ENCODE assay signal across 8 mouse cellular contexts in genomic region chr6:137541216-137542176, GRCm38 (mm10).
DNase-seq lines count a peak whose midpoint lies in the region; ATAC-seq and TF ChIP-seq lines count a peak whose summit lies in the region.

No protein-coding gene starts in this region.

- no peak overlapping the region for H3K27ac ChIP-seq in liver, embryonic 11.5 days (ENCODE audit: low read depth, low read length)
- H3K27ac ChIP-seq in small intestine, adult 2 months (ENCODE audit: insufficient read depth, low read depth, low read length) = peak overlapping the region; percentile 88

- no peak for TF ChIP-seq CTCF in small intestine, adult 2 months (IDR thresholded peaks at IDR 0.05; ENCODE audit: extremely low read depth, insufficient read length, insufficient replicate concordance, low read depth, low read length)

- DNase-seq in kidney, adult 9 months = peak; percentile 35
- no peak for DNase-seq in kidney, adult 8-10 months
- DNase-seq in T-cell, adult 2 months (ENCODE audit: low spot score) = peak; percentile 42
- DNase-seq in liver, embryonic 11.5 days (ENCODE audit: low spot score) = no peak
- no peak for DNase-seq in yolk sac, embryonic 10.5 days (ENCODE audit: low spot score)
- no peak for DNase-seq in embryo, embryonic 10 days (ENCODE audit: low spot score)
- DNase-seq in Muller cell, postnatal 12 days (ENCODE audit: inconsistent ontology term) = no peak

- H3K4me1 ChIP-seq in liver, embryonic 11.5 days (replicated peaks; ENCODE audit: control insufficient read depth, insufficient read depth, low read length) = peaks cover 11% of the 10 kb centered on the region
- peaks cover 35% of the 10 kb centered on the region for H3K4me1 ChIP-seq in small intestine, adult 2 months (ENCODE audit: control insufficient read depth, insufficient read depth, insufficient read length, low read length)

- peak; percentile 70 for ATAC-seq in liver, embryonic 11.5 days (replicated peaks; ENCODE audit: low FRiP score)

- no peak overlapping the region for H3K9ac ChIP-seq in liver, embryonic 11.5 days (ENCODE audit: low read depth, low read length)

- WGBS in liver, embryonic 11.5 days = 37% methylated on average over 17 of the region's 17 CpGs
- WGBS in small intestine, adult 2 months = 19% methylated on average over 17 of the region's 17 CpGs

- H3K36me3 ChIP-seq in liver, embryonic 11.5 days (ENCODE audit: control insufficient read depth, insufficient read depth, low read length) = no peaks in the 10 kb centered on the region
- H3K36me3 ChIP-seq in small intestine, adult 2 months (ENCODE audit: control insufficient read depth, insufficient read depth, low read length) = peaks cover 13% of the 10 kb centered on the region

- H3K4me3 ChIP-seq in liver, embryonic 11.5 days (ENCODE audit: low read depth, low read length) = no peak overlapping the region
- H3K4me3 ChIP-seq in small intestine, adult 2 months (ENCODE audit: low read depth, low read length) = peak overlapping the region; percentile 24

- H3K9me3 ChIP-seq in liver, embryonic 11.5 days (ENCODE audit: control insufficient read depth, low read length) = peaks cover 3% of the 10 kb centered on the region; the same call in 1 of the 2 replicates

- TF ChIP-seq POLR2A in small intestine, adult 2 months (IDR thresholded peaks at IDR 0.05; ENCODE audit: low read depth, low read length) = no peak

- H3K27me3 ChIP-seq in liver, embryonic 11.5 days (replicated peaks; ENCODE audit: control insufficient read depth, insufficient read depth, low read length) = no peaks in the 10 kb centered on the region
- H3K27me3 ChIP-seq in small intestine, adult 2 months (ENCODE audit: control insufficient read depth, insufficient read depth, low read length) = no peaks in the 10 kb centered on the region

- H3K4me2 ChIP-seq in liver, embryonic 11.5 days = peak overlapping the region; percentile 26

Comparison
In these comparisons a context has a peak if more than half of its experiments do, and no peak if none do; other contexts are left out.
1. DNase-seq: peak in kidney, adult 9 months (single experiment) and T-cell, adult 2 months (single experiment); none in kidney, adult 8-10 months (0 of 2), liver, embryonic 11.5 days (single experiment), yolk sac, embryonic 10.5 days (single experiment), embryo, embryonic 10 days (single experiment) and Muller cell, postnatal 12 days (single experiment).